Mouse (Mus musculus): ENCODE measurements around the gene Ednra. TPM values are rescaled to one million over a fixed set of nuclear protein-coding genes. Genes with fewer than 3 reads are reported as not detected.
A peak's percentile ranks its signal among the peaks of the same experiment; 100 is the strongest.

Ednra gene
- polyA plus RNA-seq, 1 experiment from 2014 or later, result 4.3 TPM

GRCm38 (mm10) chr8:77725406-77725805 is 1.1 kb upstream of the Ednra start:
- H3K27me3 ChIP-seq (replicated peaks; ENCODE audit: control insufficient read depth, insufficient read depth, low read length), result no peaks in the 10 kb centered on the region
- H3K4me1 ChIP-seq (replicated peaks; ENCODE audit: control insufficient read depth, insufficient read depth, low read length), result peaks cover 9% of the 10 kb centered on the region
- 89% methylated on average over 5 of the region's 5 CpGs for WGBS
- no peak overlapping the region for H3K4me2 ChIP-seq (ENCODE audit: low read length)
- ATAC-seq, result no peak
- no peak overlapping the region for H3K9ac ChIP-seq (replicated peaks; ENCODE audit: low read depth, low read length)
- no peak overlapping the region for H3K27ac ChIP-seq (ENCODE audit: low read length)
- H3K4me3 ChIP-seq (replicated peaks; ENCODE audit: low read length), result no peak overlapping the region
- no peaks in the 10 kb centered on the region for H3K9me3 ChIP-seq (ENCODE audit: control insufficient read depth, low read length)
- H3K36me3 ChIP-seq (ENCODE audit: control insufficient read depth, insufficient read depth), result no peaks in the 10 kb centered on the region

- Histone ChIP-seq H3K9me3 (ENCODE audit: control insufficient read depth, low read length) (no peaks in the 10 kb centered on the region), H3K27ac (ENCODE audit: low read length) (no peak overlapping the region), H3K9ac (replicated peaks; ENCODE audit: low read depth, low read length) (peak overlapping the region; percentile 30), H3K4me2 (ENCODE audit: low read length) (peak overlapping the region; percentile 66), H3K4me3 (replicated peaks; ENCODE audit: low read length) (peak overlapping the region; percentile 37), H3K36me3 (ENCODE audit: control insufficient read depth, insufficient read depth) (no peaks in the 10 kb centered on the region), H3K27me3 (replicated peaks; ENCODE audit: control insufficient read depth, insufficient read depth, low read length) (no peaks in the 10 kb centered on the region), H3K4me1 (replicated peaks; ENCODE audit: control insufficient read depth, insufficient read depth, low read length) (peaks cover 9% of the 10 kb centered on the region)
- WGBS, result 2% methylated on average over 16 of the region's 16 CpGs
- ATAC-seq, result peak; percentile 23; the same call in 1 of the 2 replicates
These were observed 674 bp downstream of the Ednra start for GRCm38 (mm10) chr8:77723534-77724045.

DNA sequence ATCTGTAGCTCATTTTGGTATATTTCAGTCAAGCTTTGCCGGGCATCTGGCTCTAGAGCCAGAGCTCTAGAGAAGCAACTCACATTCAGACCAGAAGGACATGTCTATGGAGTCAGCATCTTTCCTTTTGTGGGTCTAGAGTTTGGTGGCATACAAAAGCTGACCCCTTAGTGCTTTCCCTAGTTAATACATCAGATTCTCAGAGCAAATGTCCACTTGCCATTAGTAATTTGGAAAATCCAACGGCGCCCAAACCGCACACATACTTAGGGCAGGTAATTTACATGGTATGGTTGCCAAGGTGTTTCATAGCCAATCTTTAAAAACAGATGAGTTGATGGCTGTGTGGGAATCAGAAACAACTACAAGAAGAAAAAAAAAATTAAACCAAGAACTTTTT is 1.2 kb downstream of the Ednra start:
- H3K4me1 ChIP-seq (replicated peaks; ENCODE audit: control insufficient read depth, insufficient read depth, low read length), result peaks cover 9% of the 10 kb centered on the region
- H3K9me3 ChIP-seq (ENCODE audit: control insufficient read depth, low read length), result no peaks in the 10 kb centered on the region
- H3K36me3 ChIP-seq (ENCODE audit: control insufficient read depth, insufficient read depth), result no peaks in the 10 kb centered on the region
- no peaks in the 10 kb centered on the region for H3K27me3 ChIP-seq (replicated peaks; ENCODE audit: control insufficient read depth, insufficient read depth, low read length)
- ATAC-seq, result no peak
- no peak overlapping the region for H3K9ac ChIP-seq (replicated peaks; ENCODE audit: low read depth, low read length)
- 91% methylated on average over 4 of the region's 4 CpGs for WGBS
- H3K4me2 ChIP-seq (ENCODE audit: low read length), result no peak overlapping the region
- H3K4me3 ChIP-seq (replicated peaks; ENCODE audit: low read length), result no peak overlapping the region
- H3K27ac ChIP-seq (ENCODE audit: low read length), result no peak overlapping the region

- ATAC-seq, result no peak
- 98% methylated on average over 2 of the region's 2 CpGs for WGBS
- H3K27ac ChIP-seq (ENCODE audit: low read length), result no peak overlapping the region
- H3K36me3 ChIP-seq (ENCODE audit: control insufficient read depth, insufficient read depth), result no peaks in the 10 kb centered on the region
- H3K4me3 ChIP-seq (replicated peaks; ENCODE audit: low read length), result no peak overlapping the region
- H3K27me3 ChIP-seq (replicated peaks; ENCODE audit: control insufficient read depth, insufficient read depth, low read length), result no peaks in the 10 kb centered on the region
- H3K9me3 ChIP-seq (ENCODE audit: control insufficient read depth, low read length), result no peaks in the 10 kb centered on the region
- peaks cover 5% of the 10 kb centered on the region for H3K4me1 ChIP-seq (replicated peaks; ENCODE audit: control insufficient read depth, insufficient read depth, low read length)
- no peak overlapping the region for H3K4me2 ChIP-seq (ENCODE audit: low read length)
- H3K9ac ChIP-seq (replicated peaks; ENCODE audit: low read depth, low read length), result no peak overlapping the region
These were observed 5.3 kb downstream of the Ednra start for GRCm38 (mm10) chr8:77718933-77719332.

DNA sequence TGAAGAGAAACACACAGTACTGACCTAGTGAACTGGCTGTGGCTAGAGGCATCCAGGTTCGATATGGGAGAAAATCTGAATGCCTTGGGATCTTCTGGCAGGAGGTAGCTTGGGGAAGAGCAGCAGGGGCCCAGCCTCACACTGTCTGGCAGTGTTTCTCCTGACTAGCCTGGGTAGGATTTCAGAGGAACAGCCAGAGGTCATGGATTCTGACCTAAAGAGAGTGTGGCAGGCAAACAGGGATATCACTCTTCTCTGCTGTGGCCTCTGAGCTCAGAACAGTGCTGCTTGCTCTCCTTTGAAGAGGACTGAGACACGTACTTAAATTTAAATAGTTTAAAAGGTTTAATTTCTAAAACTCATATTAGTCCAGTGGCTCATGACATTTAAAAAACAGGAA is 7.2 kb downstream of the Ednra start:
- Histone ChIP-seq H3K9ac (replicated peaks; ENCODE audit: low read depth, low read length) (no peak overlapping the region), H3K27me3 (replicated peaks; ENCODE audit: control insufficient read depth, insufficient read depth, low read length) (no peaks in the 10 kb centered on the region), H3K36me3 (ENCODE audit: control insufficient read depth, insufficient read depth) (no peaks in the 10 kb centered on the region), H3K4me3 (replicated peaks; ENCODE audit: low read length) (no peak overlapping the region), H3K9me3 (ENCODE audit: control insufficient read depth, low read length) (no peaks in the 10 kb centered on the region), H3K4me1 (replicated peaks; ENCODE audit: control insufficient read depth, insufficient read depth, low read length) (no peaks in the 10 kb centered on the region; the same call in 1 of the 2 replicates), H3K27ac (ENCODE audit: low read length) (no peak overlapping the region), H3K4me2 (ENCODE audit: low read length) (no peak overlapping the region)
- WGBS, result 61% methylated on average over 2 of the region's 2 CpGs
- no peak for ATAC-seq

- no peaks in the 10 kb centered on the region for H3K27me3 ChIP-seq (replicated peaks; ENCODE audit: control insufficient read depth, insufficient read depth, low read length)
- H3K27ac ChIP-seq (ENCODE audit: low read length), result no peak overlapping the region
- ATAC-seq, result peak; percentile 67
- no peaks in the 10 kb centered on the region; the same call in 1 of the 2 replicates for H3K4me1 ChIP-seq (replicated peaks; ENCODE audit: control insufficient read depth, insufficient read depth, low read length)
- no peak overlapping the region for H3K9ac ChIP-seq (replicated peaks; ENCODE audit: low read depth, low read length)
- no peaks in the 10 kb centered on the region for H3K9me3 ChIP-seq (ENCODE audit: control insufficient read depth, low read length)
- H3K36me3 ChIP-seq (ENCODE audit: control insufficient read depth, insufficient read depth), result no peaks in the 10 kb centered on the region
- WGBS, result 64% methylated on average over 7 of the region's 7 CpGs
- H3K4me3 ChIP-seq (replicated peaks; ENCODE audit: low read length), result no peak overlapping the region
- no peak overlapping the region for H3K4me2 ChIP-seq (ENCODE audit: low read length)
These were observed 9.8 kb downstream of the Ednra start for GRCm38 (mm10) chr8:77714455-77714854.

DNA sequence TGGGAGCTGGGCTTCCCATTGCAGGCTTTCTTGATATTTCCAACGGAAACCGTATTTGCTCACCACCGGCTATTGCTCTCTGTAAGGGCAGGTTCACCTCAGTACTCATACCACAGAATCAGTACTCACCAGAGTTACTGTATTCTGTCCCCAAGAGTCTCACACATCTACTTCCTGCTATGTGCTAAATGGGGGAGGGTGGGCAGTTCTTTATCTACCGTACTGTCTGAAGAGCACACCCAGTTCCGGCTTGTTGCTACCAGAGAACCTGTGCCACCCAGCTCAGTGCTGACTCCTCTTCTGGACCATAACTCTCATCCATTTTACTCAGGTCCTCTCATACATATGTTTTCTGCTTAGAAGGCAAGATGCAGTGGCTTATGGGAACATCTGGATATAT is 10.6 kb downstream of the Ednra start:
- Histone ChIP-seq H3K4me2 (ENCODE audit: low read length) (no peak overlapping the region), H3K9ac (replicated peaks; ENCODE audit: low read depth, low read length) (no peak overlapping the region), H3K4me1 (replicated peaks; ENCODE audit: control insufficient read depth, insufficient read depth, low read length) (no peaks in the 10 kb centered on the region; the same call in 1 of the 2 replicates), H3K4me3 (replicated peaks; ENCODE audit: low read length) (no peak overlapping the region), H3K36me3 (ENCODE audit: control insufficient read depth, insufficient read depth) (no peaks in the 10 kb centered on the region), H3K9me3 (ENCODE audit: control insufficient read depth, low read length) (no peaks in the 10 kb centered on the region), H3K27ac (ENCODE audit: low read length) (no peak overlapping the region), H3K27me3 (replicated peaks; ENCODE audit: control insufficient read depth, insufficient read depth, low read length) (no peaks in the 10 kb centered on the region)
- 88% methylated on average over 5 of the region's 5 CpGs for WGBS
- ATAC-seq, result no peak

GRCm38 (mm10) chr8:77704768-77705167 is 19.5 kb downstream of the Ednra start:
- no peak for ATAC-seq
- 84% methylated on average over 4 of the region's 4 CpGs for WGBS
- H3K27ac ChIP-seq (ENCODE audit: low read length), result no peak overlapping the region
- H3K36me3 ChIP-seq (ENCODE audit: control insufficient read depth, insufficient read depth), result no peaks in the 10 kb centered on the region
- H3K9me3 ChIP-seq (ENCODE audit: control insufficient read depth, low read length), result 0 out of 2 replicates have a peak, but pooled peaks cover 3% of the 10 kb centered on the region
- H3K9ac ChIP-seq (replicated peaks; ENCODE audit: low read depth, low read length), result no peak overlapping the region
- no peak overlapping the region for H3K4me3 ChIP-seq (replicated peaks; ENCODE audit: low read length)
- no peak overlapping the region for H3K4me2 ChIP-seq (ENCODE audit: low read length)
- no peaks in the 10 kb centered on the region for H3K4me1 ChIP-seq (replicated peaks; ENCODE audit: control insufficient read depth, insufficient read depth, low read length)
- H3K27me3 ChIP-seq (replicated peaks; ENCODE audit: control insufficient read depth, insufficient read depth, low read length), result no peaks in the 10 kb centered on the region

DNA sequence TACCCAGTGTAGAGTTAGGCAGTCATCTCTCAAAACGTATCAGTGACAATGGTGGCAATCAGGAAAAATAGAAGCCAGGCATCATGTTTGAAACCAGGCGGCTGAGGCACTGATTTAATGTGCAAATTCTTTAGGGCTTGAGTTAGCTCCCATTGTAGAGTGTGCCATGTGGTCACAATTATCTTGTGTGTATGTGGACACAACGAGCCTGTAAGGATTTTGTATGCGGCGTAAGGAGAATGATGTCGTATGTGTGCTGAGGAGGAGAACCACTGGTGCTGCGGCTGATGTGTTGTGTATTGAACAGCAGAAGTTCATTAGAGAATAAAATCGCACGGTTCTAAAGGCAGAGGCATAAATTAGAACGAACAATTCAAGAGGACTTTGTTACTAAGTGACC is 26.2 kb downstream of the Ednra start:
- ATAC-seq, result no peak
- H3K9me3 ChIP-seq (ENCODE audit: control insufficient read depth, low read length), result no peaks in the 10 kb centered on the region
- no peak overlapping the region for H3K4me3 ChIP-seq (replicated peaks; ENCODE audit: low read length)
- 33% methylated on average over 10 of the region's 10 CpGs for WGBS
- no peak overlapping the region for H3K4me2 ChIP-seq (ENCODE audit: low read length)
- H3K27ac ChIP-seq (ENCODE audit: low read length), result no peak overlapping the region
- H3K9ac ChIP-seq (replicated peaks; ENCODE audit: low read depth, low read length), result no peak overlapping the region
- no peaks in the 10 kb centered on the region for H3K4me1 ChIP-seq (replicated peaks; ENCODE audit: control insufficient read depth, insufficient read depth, low read length)
- H3K36me3 ChIP-seq (ENCODE audit: control insufficient read depth, insufficient read depth), result no peaks in the 10 kb centered on the region
- no peaks in the 10 kb centered on the region for H3K27me3 ChIP-seq (replicated peaks; ENCODE audit: control insufficient read depth, insufficient read depth, low read length)

GRCm38 (mm10) chr8:77696182-77696581 is 28.1 kb downstream of the Ednra start:
- Histone ChIP-seq H3K27me3 (replicated peaks; ENCODE audit: control insufficient read depth, insufficient read depth, low read length) (no peaks in the 10 kb centered on the region), H3K9me3 (ENCODE audit: control insufficient read depth, low read length) (no peaks in the 10 kb centered on the region), H3K4me1 (replicated peaks; ENCODE audit: control insufficient read depth, insufficient read depth, low read length) (no peaks in the 10 kb centered on the region), H3K36me3 (ENCODE audit: control insufficient read depth, insufficient read depth) (no peaks in the 10 kb centered on the region), H3K27ac (ENCODE audit: low read length) (no peak overlapping the region), H3K4me3 (replicated peaks; ENCODE audit: low read length) (no peak overlapping the region), H3K9ac (replicated peaks; ENCODE audit: low read depth, low read length) (no peak overlapping the region), H3K4me2 (ENCODE audit: low read length) (no peak overlapping the region)
- ATAC-seq, result no peak
- WGBS, result 91% methylated on average over 4 of the region's 4 CpGs

All from forebrain, embryonic 16.5 days (tissue).